Mouse (Mus musculus) limb, embryonic 14.5 days (tissue): Measurements from ENCODE around the gene Enpp5. TPM values are rescaled to one million over a fixed set of nuclear protein-coding genes. Genes with fewer than 3 reads are reported as not detected.

Source experiments
- ATAC-seq: fragments of 200-750 bp; cut with Nextera tagmentation; 2 replicates; pipeline ENCODE4 v1.8.0; 2017; ENCODE audit warnings: low read depth, moderate number of reproducible peaks, moderate TSS enrichment; ENCODE audit not compliant: low FRiP score
- DNase-seq: peaks from one replicate; pipeline ENCODE4 v3.0.0-alpha.2; 2015; ENCODE audit warnings: low spot score
- H3K27ac ChIP-seq: fragments of 300-500 bp; sonication (generic); replicated peaks from 2 replicates; pipeline ENCODE4 v1.5.1; 2014; ENCODE audit warnings: low read depth, mild to moderate bottlenecking, low read length, moderate library complexity, mixed read lengths
- H3K27me3 ChIP-seq: fragments of 300-500 bp; sonication (generic); 2 replicates; pipeline ENCODE4 v1.6.1; 2014; ENCODE audit warnings: low read length, mixed read lengths; ENCODE audit not compliant: control insufficient read depth, insufficient read depth
- H3K36me3 ChIP-seq: fragments of 300-500 bp; sonication (generic); 2 replicates; pipeline ENCODE4 v1.6.1; 2014; ENCODE audit warnings: mild to moderate bottlenecking, low read length, moderate library complexity, mixed read lengths; ENCODE audit not compliant: control insufficient read depth, insufficient read depth
- H3K4me1 ChIP-seq: fragments of 300-500 bp; sonication (generic); 2 replicates; pipeline ENCODE4 v1.6.1; 2014; ENCODE audit warnings: antibody characterized with exemption, low read length, mixed read lengths; ENCODE audit not compliant: control insufficient read depth, insufficient read depth
- H3K4me2 ChIP-seq: fragments of 300-500 bp; sonication (generic); replicated peaks from 2 replicates; pipeline ENCODE4 v1.6.1; 2014; ENCODE audit warnings: low read depth, mild to moderate bottlenecking, low read length, moderate library complexity; ENCODE audit not compliant: severe bottlenecking
- H3K4me3 ChIP-seq: fragments of 300-500 bp; sonication (generic); replicated peaks from 2 replicates; pipeline ENCODE4 v1.5.1; 2014; ENCODE audit warnings: low read length
- H3K9ac ChIP-seq: fragments of 300-500 bp; sonication (generic); 2 replicates; pipeline ENCODE4 v1.6.1; 2014; ENCODE audit warnings: mild to moderate bottlenecking, low read depth, low read length, moderate library complexity; ENCODE audit not compliant: severe bottlenecking
- H3K9me3 ChIP-seq: fragments of 300-500 bp; sonication (generic); 2 replicates; pipeline ENCODE4 v1.6.1; 2016; ENCODE audit warnings: low read length; ENCODE audit not compliant: control insufficient read depth
- POLR2A ChIP-seq: fragments of 200-500 bp; IDR thresholded peaks from 2 replicates; pipeline ENCODE4 v1.8.0; 2012; ENCODE audit warnings: inconsistent platforms, mild to moderate bottlenecking, moderate library complexity, borderline replicate concordance; ENCODE audit not compliant: insufficient read depth, insufficient read length; ENCODE audit errors: extremely low read depth
- WGBS: fragments of 180-500 bp; shearing (Covaris S2); extraction: QIAGEN DNeasy Blood & Tissue Kit; methylation state at CpG from one replicate; pipeline ENCODE4 v1.1.7; 2014; 5-methylcytosine and 5-hydroxymethylcytosine counted together
- polyA plus RNA-seq, 2 experiments: library from polyadenylated mRNA; depleted of rRNA in 1 of 2; stranded (reverse) in 1 of 2; unstranded in 1 of 2; fragments of >200 nt; fragmentation: Nextera tagmentation in 1 of 2; extraction: Ambion mirVana in 1 of 2; gene quantifications; 2 replicates each; pipeline versions ENCODE4 v1.2.1 to v1.2.3; 2012 to 2014

The Enpp5 gene
- polyA plus RNA-seq, 2 experiments: 11.5 to 15.9 TPM

- Histone ChIP-seq H3K9ac (no peak overlapping the region), H3K4me3 (no peak overlapping the region), H3K4me2 (no peak overlapping the region), H3K9me3 (no peaks in the 10 kb centered on the region), H3K36me3 (no peaks in the 10 kb centered on the region), H3K27me3 (peaks cover 4% of the 10 kb centered on the region; the same call in 1 of the 2 replicates), H3K4me1 (0 out of 2 replicates have a peak, but pooled peaks cover 3% of the 10 kb centered on the region), H3K27ac (0 out of 2 replicates have a peak overlapping the region, but pooled peaks have one; percentile 19)
- DNase-seq (no peak), ATAC-seq (no peak)
- 57% methylated on average over 3 of the region's 3 CpGs for WGBS
- TF ChIP-seq POLR2A: no peak
Measured at GRCm38 (mm10) chr17:44108331-44108730, 29.7 kb downstream of the Enpp5 start.

GRCm38 (mm10) chr17:44116584-44116983 lies 38.0 kb downstream of the Enpp5 start:
- H3K27me3 ChIP-seq: no peaks in the 10 kb centered on the region
- 72% methylated on average over 2 of the region's 2 CpGs for WGBS
- DNase-seq (no peak), ATAC-seq (no peak)
- H3K4me3 ChIP-seq: no peak overlapping the region
- TF ChIP-seq POLR2A: no peak
- H3K4me1 ChIP-seq: peaks cover 4% of the 10 kb centered on the region
- no peak overlapping the region for H3K27ac ChIP-seq
- no peak overlapping the region for H3K9ac ChIP-seq
- H3K9me3 ChIP-seq: no peaks in the 10 kb centered on the region
- H3K36me3 ChIP-seq: no peaks in the 10 kb centered on the region
- H3K4me2 ChIP-seq: no peak overlapping the region

- no peak overlapping the region for H3K9ac ChIP-seq
- ATAC-seq: no peak
- H3K4me2 ChIP-seq: no peak overlapping the region
- no peaks in the 10 kb centered on the region for H3K36me3 ChIP-seq
- no peaks in the 10 kb centered on the region for H3K27me3 ChIP-seq
- no peak for TF ChIP-seq POLR2A
- no peak overlapping the region for H3K4me3 ChIP-seq
- 64% methylated on average over 2 of the region's 2 CpGs for WGBS
- no peak overlapping the region for H3K27ac ChIP-seq
- H3K4me1 ChIP-seq: peaks cover 9% of the 10 kb centered on the region
- DNase-seq: no peak
- H3K9me3 ChIP-seq: no peaks in the 10 kb centered on the region
Measured at GRCm38 (mm10) chr17:44117721-44118120, 39.1 kb downstream of the Enpp5 start.

GRCm38 (mm10) chr17:44118231-44118630 lies 39.6 kb downstream of the Enpp5 start:
- 83% methylated on average over 4 of the region's 4 CpGs for WGBS
- no peak overlapping the region for H3K4me3 ChIP-seq
- no peaks in the 10 kb centered on the region for H3K36me3 ChIP-seq
- H3K9ac ChIP-seq: no peak overlapping the region
- H3K27ac ChIP-seq: no peak overlapping the region
- DNase-seq: no peak
- H3K9me3 ChIP-seq: no peaks in the 10 kb centered on the region
- ATAC-seq: no peak
- H3K4me2 ChIP-seq: no peak overlapping the region
- TF ChIP-seq POLR2A: no peak
- no peaks in the 10 kb centered on the region for H3K27me3 ChIP-seq
- peaks cover 9% of the 10 kb centered on the region for H3K4me1 ChIP-seq

- H3K36me3 ChIP-seq: no peaks in the 10 kb centered on the region
- no peaks in the 10 kb centered on the region for H3K27me3 ChIP-seq
- no peak overlapping the region for H3K4me3 ChIP-seq
- H3K9ac ChIP-seq: no peak overlapping the region
- peaks cover 9% of the 10 kb centered on the region for H3K4me1 ChIP-seq
- no peak for DNase-seq
- no peak for TF ChIP-seq POLR2A
- no peaks in the 10 kb centered on the region for H3K9me3 ChIP-seq
- H3K27ac ChIP-seq: no peak overlapping the region
- 39% methylated on average over 12 of the region's 12 CpGs for WGBS
- H3K4me2 ChIP-seq: no peak overlapping the region
- no peak for ATAC-seq
Measured at GRCm38 (mm10) chr17:44121366-44122100, 42.9 kb downstream of the Enpp5 start.
